Mouse (Mus musculus) heart, embryonic 12.5 days (tissue): ENCODE measurements around the gene Nckap5l. TPM values are rescaled to one million over a fixed set of nuclear protein-coding genes. Genes with fewer than 3 reads are reported as not detected.
A peak's percentile ranks its signal among the peaks of the same experiment; 100 is the strongest.

Experiments
- ATAC-seq: fragments of 200-750 bp; cut with Nextera tagmentation; 2 replicates; pipeline ENCODE4 v1.8.0; 2017; ENCODE audit warnings: moderate TSS enrichment, moderate library complexity; ENCODE audit not compliant: insufficient number of reproducible peaks, low FRiP score
- H3K27ac ChIP-seq: fragments of 300-500 bp; sonication (generic); 2 replicates; pipeline ENCODE4 v1.5.1; 2016; ENCODE audit warnings: mild to moderate bottlenecking, moderate library complexity; ENCODE audit not compliant: poor library complexity, severe bottlenecking
- H3K27me3 ChIP-seq: fragments of 300-500 bp; sonication (generic); replicated peaks from 2 replicates; pipeline ENCODE4 v1.6.1; 2016; ENCODE audit warnings: mild to moderate bottlenecking, moderate library complexity
- H3K36me3 ChIP-seq: fragments of 300-500 bp; sonication (generic); 2 replicates; pipeline ENCODE4 v1.6.1; 2016; ENCODE audit warnings: mild to moderate bottlenecking, moderate library complexity
- H3K4me1 ChIP-seq: fragments of 300-500 bp; sonication (generic); replicated peaks from 2 replicates; pipeline ENCODE4 v1.6.1; 2016; ENCODE audit warnings: mild to moderate bottlenecking
- H3K4me2 ChIP-seq: fragments of 300-500 bp; sonication (generic); 2 replicates; pipeline ENCODE4 v1.6.1; 2016; ENCODE audit warnings: mild to moderate bottlenecking, moderate library complexity
- H3K4me3 ChIP-seq: fragments of 300-500 bp; sonication (generic); 2 replicates; pipeline ENCODE4 v1.5.1; 2016; ENCODE audit warnings: mild to moderate bottlenecking
- H3K9ac ChIP-seq: fragments of 300-500 bp; sonication (generic); 2 replicates; pipeline ENCODE4 v1.6.1; 2016; ENCODE audit warnings: mild to moderate bottlenecking, moderate library complexity
- H3K9me3 ChIP-seq: fragments of 300-500 bp; sonication (generic); replicated peaks from 2 replicates; pipeline ENCODE4 v1.6.1; 2016; ENCODE audit warnings: mild to moderate bottlenecking, moderate library complexity
- WGBS: fragments of 180-500 bp; shearing (Covaris S2); methylation state at CpG from one replicate; pipeline ENCODE4 v1.1.7; 2016; 5-methylcytosine and 5-hydroxymethylcytosine counted together
- polyA plus RNA-seq: library from polyadenylated mRNA; unstranded; fragments of >200 nt; fragmentation: Nextera tagmentation; extraction: Ambion mirVana; gene quantifications from 2 replicates; pipeline ENCODE4 v1.2.1, GENCODE M21; 2016

The Nckap5l gene
- polyA plus RNA-seq, 1 experiment from 2014 or later: 11.4 TPM

- H3K36me3 ChIP-seq: peaks cover 66% of the 10 kb centered on the region
- H3K4me2 ChIP-seq: no peak overlapping the region
- ATAC-seq: no peak
- H3K4me3 ChIP-seq: no peak overlapping the region
- H3K9me3 ChIP-seq: no peaks in the 10 kb centered on the region
- H3K9ac ChIP-seq: no peak overlapping the region
- no peak overlapping the region for H3K27ac ChIP-seq
- WGBS: 87% methylated on average over 9 of the region's 9 CpGs
- H3K27me3 ChIP-seq: no peaks in the 10 kb centered on the region
- peaks cover 18% of the 10 kb centered on the region for H3K4me1 ChIP-seq
Observed at GRCm38 (mm10) chr15:99423884-99424283, 33.7 kb downstream of the Nckap5l start.

- no peak overlapping the region for H3K9ac ChIP-seq
- H3K4me2 ChIP-seq: no peak overlapping the region
- no peaks in the 10 kb centered on the region for H3K9me3 ChIP-seq
- H3K4me1 ChIP-seq: peaks cover 16% of the 10 kb centered on the region
- no peak overlapping the region for H3K27ac ChIP-seq
- H3K4me3 ChIP-seq: no peak overlapping the region
- no peak for ATAC-seq
- 88% methylated on average over 10 of the region's 10 CpGs for WGBS
- H3K27me3 ChIP-seq: no peaks in the 10 kb centered on the region
- peaks cover 66% of the 10 kb centered on the region for H3K36me3 ChIP-seq
Observed at GRCm38 (mm10) chr15:99423131-99423530, 34.4 kb downstream of the Nckap5l start.

- Histone ChIP-seq H3K9ac (no peak overlapping the region), H3K27me3 (no peaks in the 10 kb centered on the region), H3K9me3 (no peaks in the 10 kb centered on the region), H3K36me3 (peaks cover 60% of the 10 kb centered on the region), H3K4me2 (no peak overlapping the region), H3K4me3 (no peak overlapping the region), H3K27ac (peak overlapping the region; percentile 20; the same call in 1 of the 2 replicates), H3K4me1 (peaks cover 22% of the 10 kb centered on the region)
- WGBS: 91% methylated on average over 23 of the region's 23 CpGs
- ATAC-seq: no peak
Observed at GRCm38 (mm10) chr15:99422551-99422950, 35.0 kb downstream of the Nckap5l start.

- Histone ChIP-seq H3K27ac (peak overlapping the region; percentile 89), H3K36me3 (peaks cover 51% of the 10 kb centered on the region), H3K9me3 (no peaks in the 10 kb centered on the region), H3K4me1 (peaks cover 27% of the 10 kb centered on the region), H3K27me3 (no peaks in the 10 kb centered on the region), H3K9ac (no peak overlapping the region), H3K4me3 (no peak overlapping the region), H3K4me2 (no peak overlapping the region)
- ATAC-seq: no peak
- 81% methylated on average over 8 of the region's 8 CpGs for WGBS
Observed at GRCm38 (mm10) chr15:99421676-99422075, 35.9 kb downstream of the Nckap5l start.

- H3K4me3 ChIP-seq: no peak overlapping the region
- 62% methylated on average over 9 of the region's 9 CpGs for WGBS
Observed at GRCm38 (mm10) chr15:99421152-99421551, 36.4 kb downstream of the Nckap5l start.

GRCm38 (mm10) chr15:99420521-99421014 lies 37.0 kb downstream of the Nckap5l start:
- no peak overlapping the region for H3K4me3 ChIP-seq
- ATAC-seq: peak; percentile 60
- no peaks in the 10 kb centered on the region for H3K9me3 ChIP-seq
- H3K36me3 ChIP-seq: peaks cover 41% of the 10 kb centered on the region
- peaks cover 31% of the 10 kb centered on the region for H3K4me1 ChIP-seq
- H3K4me2 ChIP-seq: peak overlapping the region; percentile 44
- 17% methylated on average over 12 of the region's 12 CpGs for WGBS
- H3K27me3 ChIP-seq: no peaks in the 10 kb centered on the region
- no peak overlapping the region for H3K9ac ChIP-seq
- peak overlapping the region; percentile 89 for H3K27ac ChIP-seq

More at GRCm38 (mm10) chr15:99421152-99421551, 36.4 kb downstream of the Nckap5l start:
- Histone ChIP-seq H3K4me1 (peaks cover 29% of the 10 kb centered on the region), H3K4me2 (peak overlapping the region; percentile 44), H3K9ac (no peak overlapping the region), H3K27me3 (no peaks in the 10 kb centered on the region), H3K27ac (peak overlapping the region; percentile 89), H3K36me3 (peaks cover 46% of the 10 kb centered on the region), H3K9me3 (no peaks in the 10 kb centered on the region)
- no peak for ATAC-seq

GRCm38 (mm10) chr15:99420101-99420500 lies 37.4 kb downstream of the Nckap5l start:
- H3K9ac ChIP-seq: no peak overlapping the region
- 42% methylated on average over 5 of the region's 5 CpGs for WGBS
- H3K27ac ChIP-seq: peak overlapping the region; percentile 89
- no peak for ATAC-seq
- no peaks in the 10 kb centered on the region for H3K27me3 ChIP-seq
- no peak overlapping the region for H3K4me3 ChIP-seq
- H3K9me3 ChIP-seq: no peaks in the 10 kb centered on the region
- H3K4me2 ChIP-seq: peak overlapping the region; percentile 44
- peaks cover 37% of the 10 kb centered on the region for H3K36me3 ChIP-seq
- H3K4me1 ChIP-seq: peaks cover 31% of the 10 kb centered on the region

GRCm38 (mm10) chr15:99417692-99418271 lies 39.8 kb downstream of the Nckap5l start:
- H3K36me3 ChIP-seq: peaks cover 14% of the 10 kb centered on the region
- H3K4me3 ChIP-seq: no peak overlapping the region
- 0 out of 2 replicates have a peak overlapping the region, but pooled peaks have one; percentile 24 for H3K9ac ChIP-seq
- ATAC-seq: no peak
- 13% methylated on average over 17 of the region's 17 CpGs for WGBS
- no peaks in the 10 kb centered on the region for H3K27me3 ChIP-seq
- H3K4me2 ChIP-seq: peak overlapping the region; percentile 49
- H3K9me3 ChIP-seq: no peaks in the 10 kb centered on the region
- peaks cover 31% of the 10 kb centered on the region for H3K4me1 ChIP-seq
- H3K27ac ChIP-seq: peak overlapping the region; percentile 70

GRCm38 (mm10) chr15:99416957-99417356 lies 40.6 kb downstream of the Nckap5l start:
- Histone ChIP-seq H3K9me3 (no peaks in the 10 kb centered on the region), H3K36me3 (peaks cover 5% of the 10 kb centered on the region; the same call in 1 of the 2 replicates), H3K4me3 (no peak overlapping the region), H3K4me2 (peak overlapping the region; percentile 25; the same call in 1 of the 2 replicates), H3K9ac (peak overlapping the region; percentile 26; the same call in 1 of the 2 replicates), H3K4me1 (peaks cover 32% of the 10 kb centered on the region), H3K27me3 (no peaks in the 10 kb centered on the region), H3K27ac (no peak overlapping the region)
- WGBS: 22% methylated on average over 4 of the region's 4 CpGs
- no peak for ATAC-seq

GRCm38 (mm10) chr15:99416348-99416882 lies 41.1 kb downstream of the Nckap5l start:
- Histone ChIP-seq H3K9me3 (no peaks in the 10 kb centered on the region), H3K4me2 (peak overlapping the region; percentile 32), H3K9ac (no peak overlapping the region), H3K4me3 (no peak overlapping the region), H3K27me3 (no peaks in the 10 kb centered on the region), H3K27ac (no peak overlapping the region), H3K4me1 (peaks cover 37% of the 10 kb centered on the region), H3K36me3 (no peaks in the 10 kb centered on the region)
- WGBS: 17% methylated on average over 13 of the region's 13 CpGs
- no peak for ATAC-seq

- no peak overlapping the region for H3K9ac ChIP-seq
- WGBS: 18% methylated on average over 2 of the region's 2 CpGs
Observed at GRCm38 (mm10) chr15:99415793-99416192, 41.8 kb downstream of the Nckap5l start.

More at GRCm38 (mm10) chr15:99415793-99416192, 41.8 kb downstream of the Nckap5l start:
- H3K4me2 ChIP-seq: peak overlapping the region; percentile 32; the same call in 1 of the 2 replicates
- H3K9me3 ChIP-seq: no peaks in the 10 kb centered on the region
- H3K36me3 ChIP-seq: no peaks in the 10 kb centered on the region
- H3K27me3 ChIP-seq: no peaks in the 10 kb centered on the region
- no peak overlapping the region for H3K27ac ChIP-seq
- no peak for ATAC-seq
- peaks cover 32% of the 10 kb centered on the region for H3K4me1 ChIP-seq
- H3K4me3 ChIP-seq: no peak overlapping the region
